Mouse (Mus musculus) hindbrain, postnatal 0 days (tissue): ENCODE data around the gene Dnm1l. TPM values are rescaled to one million over a fixed set of nuclear protein-coding genes. Genes with fewer than 3 reads are reported as not detected.
"Not testable (repeated sequence)": the region's sequence is repeated elsewhere in the genome, so short reads cannot be mapped to it uniquely, and the experiment has no call there.

Experiments
- ATAC-seq: fragments of 200-750 bp; cut with Nextera tagmentation; 2 replicates; pipeline ENCODE4 v1.8.0; 2017; ENCODE audit warnings: mild to moderate bottlenecking, moderate TSS enrichment, moderate library complexity
- DNase-seq: peaks from one replicate; pipeline ENCODE4 v3.0.0-alpha.2; 2015; ENCODE audit warnings: low spot score
- H3K27ac ChIP-seq: fragments of 300-500 bp; sonication (generic); 2 replicates; pipeline ENCODE4 v1.5.1; 2014; ENCODE audit warnings: mild to moderate bottlenecking
- H3K27me3 ChIP-seq: fragments of 300-500 bp; sonication (generic); 2 replicates; pipeline ENCODE4 v1.6.1; 2014; ENCODE audit warnings: low read length, mixed read lengths; ENCODE audit not compliant: insufficient read depth
- H3K36me3 ChIP-seq: fragments of 300-500 bp; sonication (generic); 2 replicates; pipeline ENCODE4 v1.6.1; 2014; ENCODE audit warnings: low read length, mixed read lengths; ENCODE audit not compliant: insufficient read depth
- H3K4me1 ChIP-seq: fragments of 300-500 bp; sonication (generic); 2 replicates; pipeline ENCODE4 v1.6.1; 2014; ENCODE audit warnings: antibody characterized with exemption, low read length, mixed read lengths; ENCODE audit not compliant: insufficient read depth
- H3K4me2 ChIP-seq: fragments of 300-500 bp; sonication (generic); 2 replicates; pipeline ENCODE4 v1.6.1; 2014; ENCODE audit warnings: low read depth, mild to moderate bottlenecking, low read length, moderate library complexity, mixed read lengths
- H3K4me3 ChIP-seq: fragments of 300-500 bp; sonication (generic); 2 replicates; pipeline ENCODE4 v1.5.1; 2014; ENCODE audit warnings: low read length
- H3K9ac ChIP-seq: fragments of 300-500 bp; sonication (generic); replicated peaks from 2 replicates; pipeline ENCODE4 v1.6.1; 2014; ENCODE audit warnings: mild to moderate bottlenecking, low read length, moderate library complexity, mixed read lengths
- H3K9me3 ChIP-seq: fragments of 300-500 bp; sonication (generic); 2 replicates; pipeline ENCODE4 v1.6.1; 2016; ENCODE audit warnings: low read length, mixed read lengths
- CTCF ChIP-seq: IDR thresholded peaks from 2 replicates; pipeline ENCODE4 v1.5.1; 2016; ENCODE audit warnings: antibody characterized with exemption, control low read depth, low read depth
- WGBS: fragments of 180-500 bp; shearing (Covaris S2); extraction: QIAGEN DNeasy Blood & Tissue Kit; methylation state at CpG from one replicate; pipeline ENCODE4 v1.1.7; 2014; 5-methylcytosine and 5-hydroxymethylcytosine counted together
- polyA plus RNA-seq: library from polyadenylated mRNA; unstranded; fragments of >200 nt; fragmentation: Nextera tagmentation; extraction: Ambion mirVana; gene quantifications from 2 replicates; pipeline ENCODE4 v1.2.1, GENCODE M21; 2015
- total RNA-seq: library from RNA; depleted of rRNA; stranded (reverse); fragments of >200 nt; gene quantifications from 2 replicates; pipeline ENCODE4 v1.2.3, GENCODE M21; 2014; rRNA removed

Gene Dnm1l
- total RNA-seq = 70.6 and 79.7 TPM in 2 replicates
- polyA plus RNA-seq = 109 and 113 TPM in 2 replicates

DNA sequence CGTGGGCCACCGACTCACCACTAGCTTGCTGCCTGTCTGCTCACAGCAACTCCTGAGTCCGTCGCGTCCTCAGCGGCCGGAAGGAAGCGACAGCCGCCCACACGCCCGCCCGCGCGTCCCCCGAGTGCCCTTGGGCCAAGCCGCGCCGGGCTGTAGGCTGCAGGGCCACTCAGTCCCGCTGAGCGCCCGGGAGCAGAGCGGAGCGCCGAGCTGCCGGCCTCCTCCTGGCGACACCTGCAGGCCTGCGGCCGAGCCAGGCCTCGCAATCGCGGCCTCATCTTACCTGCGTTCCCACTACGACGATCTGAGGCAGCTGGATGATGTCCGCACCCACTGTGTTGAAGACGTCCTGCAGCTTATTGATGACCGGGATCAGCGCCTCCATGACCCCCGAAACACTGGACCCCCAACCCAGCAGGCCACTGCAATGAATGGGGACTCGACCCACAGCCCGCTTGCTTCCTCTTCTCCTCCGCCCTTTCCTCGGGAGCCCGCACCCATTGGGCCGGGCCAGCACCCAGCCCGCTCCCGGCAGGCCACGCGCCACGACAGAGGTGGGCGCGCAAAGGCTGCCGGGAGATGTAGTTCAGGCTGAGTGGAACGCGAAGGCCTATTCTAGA is at the start of gene Dnm1l:
Gene Dnm1l, minus strand, starts transcription at position 479 of the 620 bp plus-strand sequence.
- peak within 1 kb of the TSS; percentile 84 for H3K9ac ChIP-seq
- H3K27ac ChIP-seq = peak within 1 kb of the TSS; percentile 93
- H3K4me2 ChIP-seq = peak within 1 kb of the TSS; percentile 61
- ATAC-seq (peak; percentile 100), DNase-seq (peak; percentile 96)
- H3K4me3 ChIP-seq = peak within 1 kb of the TSS; percentile 97
- H3K9me3 ChIP-seq = no peaks in the 10 kb centered on the region
- H3K27me3 ChIP-seq = no peaks in the 10 kb centered on the region
- WGBS = under 1% methylated on average over 55 of the region's 55 CpGs
- TF ChIP-seq CTCF = peak; percentile 26; the same call in 1 of the 2 replicates
- peaks cover 10% of the 10 kb centered on the region; the same call in 1 of the 2 replicates for H3K4me1 ChIP-seq
- H3K36me3 ChIP-seq = no peaks in the 10 kb centered on the region

DNA sequence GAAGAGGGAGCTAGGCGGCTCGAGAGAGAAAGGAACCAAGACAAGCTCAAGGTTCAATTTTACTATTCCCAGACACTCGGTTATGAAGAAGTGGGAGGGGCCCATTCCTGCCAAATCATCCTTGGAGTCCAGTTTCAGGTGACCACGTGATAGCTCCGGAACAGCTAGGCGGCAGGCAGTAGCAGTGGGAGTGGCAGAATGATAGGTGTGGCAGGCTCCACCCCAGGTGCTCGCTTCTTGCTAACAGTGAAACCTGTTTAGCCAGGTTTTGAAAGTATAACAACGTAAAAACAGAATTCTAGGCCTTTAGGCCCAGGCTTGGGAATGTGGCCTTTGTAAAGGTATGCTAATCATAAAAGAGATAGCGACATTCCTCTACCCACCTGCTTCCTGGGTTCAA is 8.5 kb upstream of the Dnm1l start:
- DNase-seq, H3K4me2 ChIP-seq, ATAC-seq: not testable (repeated sequence)

DNA sequence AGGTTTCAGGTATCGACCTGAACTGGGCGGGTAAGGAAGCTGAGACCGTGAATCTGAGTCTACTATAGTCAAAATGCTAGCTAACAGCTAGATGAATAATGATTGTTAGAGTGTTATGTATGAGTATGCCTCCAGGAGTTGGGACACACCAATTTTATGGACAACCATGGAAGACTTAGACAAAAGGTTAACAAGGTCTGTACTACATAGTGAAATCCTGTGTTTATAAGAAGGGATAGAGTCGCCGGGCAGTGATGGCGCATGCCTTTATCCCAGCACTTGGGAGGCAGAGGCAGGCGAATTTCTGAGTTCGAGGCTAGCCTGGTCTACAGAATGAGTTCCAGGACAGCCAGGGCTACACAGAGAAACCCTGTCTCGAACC is 333 bp upstream of the Dnm1l start:
- H3K36me3 ChIP-seq, H3K27me3 ChIP-seq, H3K9me3 ChIP-seq, DNase-seq, H3K4me1 ChIP-seq, ATAC-seq: not testable (repeated sequence)
- H3K4me3 ChIP-seq = peak overlapping the region; percentile 97
- H3K9ac ChIP-seq = peak overlapping the region; percentile 84
- H3K4me2 ChIP-seq = peak overlapping the region; percentile 61
- WGBS = 53% methylated on average over 9 of the region's 9 CpGs
- peak overlapping the region; percentile 93; the same call in 1 of the 2 replicates for H3K27ac ChIP-seq

More for the DNA sequence above, 8.5 kb upstream of the Dnm1l start:
- not testable (repeated sequence) for H3K9me3 ChIP-seq, H3K4me3 ChIP-seq, H3K36me3 ChIP-seq, H3K9ac ChIP-seq, H3K27me3 ChIP-seq, H3K27ac ChIP-seq, H3K4me1 ChIP-seq
- WGBS = 72% methylated on average over 8 of the region's 9 CpGs

GRCm38 (mm10) chr16:16357908-16358307 is 851 bp downstream of the Dnm1l start:
- TF ChIP-seq CTCF = peak; percentile 65
- H3K27me3 ChIP-seq = no peaks in the 10 kb centered on the region
- ATAC-seq = no peak
- H3K4me1 ChIP-seq = peaks cover 10% of the 10 kb centered on the region; the same call in 1 of the 2 replicates
- H3K9me3 ChIP-seq = 0 out of 2 replicates have a peak, but pooled peaks cover under 1% of the 10 kb centered on the region
- peak overlapping the region; percentile 61 for H3K4me2 ChIP-seq
- peak overlapping the region; percentile 97 for H3K4me3 ChIP-seq
- 8% methylated on average over 6 of the region's 6 CpGs for WGBS
- peak; percentile 18 for DNase-seq
- no peaks in the 10 kb centered on the region for H3K36me3 ChIP-seq
- H3K9ac ChIP-seq = peak overlapping the region; percentile 84
- peak overlapping the region; percentile 93 for H3K27ac ChIP-seq

DNA sequence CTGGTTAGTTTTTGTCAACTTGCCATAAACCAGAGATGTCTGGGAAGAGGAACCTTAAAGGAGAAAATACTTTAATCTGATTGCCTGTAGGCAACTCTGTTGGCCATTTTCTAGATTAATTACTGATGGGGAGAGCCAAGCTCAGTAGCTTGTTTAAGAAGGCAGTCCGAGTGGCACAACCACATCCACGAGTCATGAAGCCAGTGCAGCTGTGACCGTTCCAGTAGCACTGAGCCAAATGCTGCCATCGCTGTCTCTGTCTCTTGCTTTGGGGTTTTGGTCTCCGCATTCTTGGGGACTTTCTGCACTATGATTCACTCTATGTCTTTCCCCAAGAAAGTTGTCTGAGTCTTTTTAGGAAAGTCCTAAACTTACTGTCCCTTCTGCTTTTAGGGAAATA is 12.3 kb downstream of the Dnm1l start:
- no peak for TF ChIP-seq CTCF
- no peaks in the 10 kb centered on the region for H3K9me3 ChIP-seq
- WGBS = 86% methylated on average over 5 of the region's 5 CpGs
- no peak for ATAC-seq
- H3K4me2 ChIP-seq = no peak overlapping the region
- no peaks in the 10 kb centered on the region for H3K27me3 ChIP-seq
- no peak overlapping the region for H3K9ac ChIP-seq
- H3K36me3 ChIP-seq = peaks cover 3% of the 10 kb centered on the region; the same call in 1 of the 2 replicates
- no peaks in the 10 kb centered on the region for H3K4me1 ChIP-seq
- H3K27ac ChIP-seq = no peak overlapping the region
- no peak overlapping the region for H3K4me3 ChIP-seq
- no peak for DNase-seq

GRCm38 (mm10) chr16:16325775-16326336 is 32.9 kb downstream of the Dnm1l start:
- H3K4me3 ChIP-seq = no peak overlapping the region
- no peaks in the 10 kb centered on the region for H3K4me1 ChIP-seq
- no peaks in the 10 kb centered on the region for H3K27me3 ChIP-seq
- peaks cover 28% of the 10 kb centered on the region for H3K36me3 ChIP-seq
- no peak overlapping the region for H3K9ac ChIP-seq
- no peak for TF ChIP-seq CTCF
- no peak overlapping the region for H3K27ac ChIP-seq
- H3K4me2 ChIP-seq = no peak overlapping the region
- no peaks in the 10 kb centered on the region for H3K9me3 ChIP-seq
- ATAC-seq = no peak
- DNase-seq = no peak
- 83% methylated on average over 5 of the region's 5 CpGs for WGBS

DNA sequence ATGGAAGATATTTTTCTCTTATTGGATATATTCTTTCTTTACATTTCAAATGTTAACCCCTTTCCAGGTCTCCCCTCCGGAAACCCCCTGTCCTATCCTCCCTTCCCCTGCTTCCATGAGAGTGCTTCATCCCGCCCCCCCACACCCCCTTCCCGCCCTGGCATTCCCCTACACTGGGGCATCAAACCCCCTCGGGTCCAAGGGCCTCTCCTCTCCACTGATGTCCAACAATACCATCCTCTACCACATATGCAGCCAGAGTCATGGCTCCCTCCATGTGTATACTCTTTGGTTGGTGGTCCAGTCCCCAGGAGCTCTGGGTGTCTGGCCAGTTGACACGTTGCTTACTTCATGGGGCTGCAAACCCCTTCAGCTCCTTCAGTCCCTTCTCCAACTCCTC is 47.4 kb downstream of the Dnm1l start:
- no peaks in the 10 kb centered on the region for H3K27me3 ChIP-seq
- ATAC-seq = peak; percentile 49; the same call in 1 of the 2 replicates
- TF ChIP-seq CTCF = no peak
- H3K36me3 ChIP-seq = peaks cover 49% of the 10 kb centered on the region
- no peaks in the 10 kb centered on the region for H3K9me3 ChIP-seq
- no peak overlapping the region for H3K4me3 ChIP-seq
- no peak overlapping the region for H3K9ac ChIP-seq
- no peaks in the 10 kb centered on the region for H3K4me1 ChIP-seq
- 84% methylated on average over 5 of the region's 5 CpGs for WGBS
- DNase-seq = no peak
- H3K27ac ChIP-seq = no peak overlapping the region
- no peak overlapping the region for H3K4me2 ChIP-seq
